Mouse (Mus musculus): Measurements from ENCODE around the gene Tnks1bp1.

The Tnks1bp1 gene

DNA sequence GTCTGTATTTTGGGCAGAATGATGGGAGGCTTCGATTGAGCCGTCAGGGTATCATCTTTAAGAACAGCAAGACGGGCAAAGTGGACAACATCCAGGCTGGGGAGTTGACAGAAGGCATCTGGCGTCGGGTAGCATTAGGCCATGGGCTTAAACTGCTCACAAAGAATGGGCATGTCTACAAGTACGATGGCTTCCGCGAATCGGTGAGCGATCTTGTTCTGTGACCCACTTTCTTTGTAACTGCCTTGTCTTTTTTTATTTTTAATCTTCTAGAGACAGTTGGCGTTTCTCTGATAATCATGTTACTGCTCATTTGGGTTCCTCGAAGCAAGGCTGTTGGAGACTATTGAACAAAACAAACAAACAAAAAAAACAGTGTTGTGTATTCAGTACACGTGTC, 9.5 kb upstream of the Tnks1bp1 start:
- DNase-seq (ENCODE audit: low spot score) = no peak

DNA sequence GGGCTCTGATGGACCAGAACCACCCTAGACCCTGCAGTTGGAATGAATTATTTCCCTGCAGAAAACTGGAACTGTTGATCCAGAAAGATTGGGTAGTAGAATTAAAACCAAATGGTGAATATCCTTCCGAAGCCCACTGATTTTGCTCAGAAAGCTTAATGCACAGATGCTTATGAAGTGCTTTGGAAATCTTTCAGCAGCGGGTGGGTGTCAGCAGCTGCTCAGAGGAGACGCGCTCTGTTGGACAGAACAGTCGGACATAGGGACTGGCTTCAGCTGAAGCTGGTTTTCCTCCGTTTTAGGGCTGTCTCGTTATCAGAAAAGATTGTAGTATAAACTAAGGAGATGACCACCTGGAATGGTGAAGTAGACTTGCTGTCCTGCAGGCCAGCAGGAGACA, 4.2 kb upstream of the Tnks1bp1 start:
- no peak for DNase-seq (ENCODE audit: low spot score)

DNA sequence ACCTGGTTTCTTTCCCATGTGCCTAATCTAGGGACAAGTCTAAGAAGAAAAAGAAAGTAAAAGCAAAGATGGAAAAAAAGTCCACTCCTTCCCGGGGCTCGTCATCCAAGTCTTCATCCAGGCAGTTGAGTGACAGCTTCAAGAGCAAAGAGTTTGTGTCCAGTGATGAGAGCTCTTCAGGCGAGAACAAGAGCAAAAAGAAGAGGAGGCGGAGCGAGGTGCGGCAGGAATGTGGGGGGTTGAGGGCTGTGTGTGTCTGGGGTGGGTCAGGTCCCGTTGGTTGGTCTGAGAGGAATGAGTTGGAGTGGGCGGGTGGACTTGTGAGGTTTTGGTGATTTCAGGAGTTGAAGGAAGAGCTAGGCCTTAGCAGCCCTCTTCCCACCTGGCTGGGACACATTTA, 1.6 kb upstream of the Tnks1bp1 start:
- DNase-seq (ENCODE audit: low spot score) = no peak

- no peak for DNase-seq (ENCODE audit: low spot score)
Observed at GRCm38 (mm10) chr2:85047081-85047480, 741 bp upstream of the Tnks1bp1 start.

GRCm38 (mm10) chr2:85048168-85048751, 438 bp downstream of the Tnks1bp1 start:
- DNase-seq (ENCODE audit: low spot score) = peak; percentile 65

DNA sequence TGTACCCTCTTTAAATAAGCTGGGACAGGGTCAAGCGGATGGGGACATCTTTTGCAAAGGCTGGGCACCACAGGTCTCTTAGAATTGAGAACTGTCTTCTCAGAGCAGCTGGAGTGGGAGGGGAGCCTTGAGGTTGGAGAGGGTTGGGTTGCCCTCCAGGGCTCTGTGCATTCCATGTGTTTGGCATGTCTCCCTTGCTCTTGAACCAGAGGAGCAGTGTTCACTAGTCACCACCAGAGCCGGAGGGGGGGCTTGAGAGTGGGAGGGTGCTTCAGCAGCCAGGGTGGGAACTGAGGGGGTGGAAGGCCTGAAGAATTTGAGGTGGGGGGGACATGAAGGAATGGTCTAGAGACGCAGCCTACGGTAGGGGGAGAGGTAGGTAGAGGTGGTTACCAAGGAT, 1.5 kb downstream of the Tnks1bp1 start:
- no peak for DNase-seq (ENCODE audit: low spot score)

GRCm38 (mm10) chr2:85050001-85050634, 2.3 kb downstream of the Tnks1bp1 start:
- peak; percentile 65 for DNase-seq (ENCODE audit: low spot score)

DNA sequence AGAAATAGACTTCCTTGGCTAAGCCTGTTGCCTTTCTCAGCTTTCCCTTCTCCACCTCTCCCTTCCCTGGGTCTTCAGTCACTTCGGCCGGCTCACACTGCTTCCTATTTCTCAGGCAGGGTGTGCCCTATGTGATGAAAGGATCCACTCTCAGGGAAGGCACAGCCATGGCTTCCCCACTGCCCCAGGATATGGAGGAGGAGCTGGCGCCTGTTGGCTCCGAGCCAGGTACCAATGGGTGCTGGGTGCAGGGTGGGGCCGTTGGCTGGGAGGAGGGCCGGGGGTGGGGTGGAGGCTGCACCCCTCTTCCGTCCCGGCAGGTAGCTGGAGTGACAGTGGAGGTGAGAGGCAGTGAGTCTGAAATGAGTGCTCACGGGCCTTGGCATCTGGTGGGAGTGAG, 2.9 kb downstream of the Tnks1bp1 start:
- no peak for DNase-seq (ENCODE audit: low spot score)

- DNase-seq (ENCODE audit: low spot score) = no peak
Observed at GRCm38 (mm10) chr2:85053192-85053816, 5.5 kb downstream of the Tnks1bp1 start.

DNA sequence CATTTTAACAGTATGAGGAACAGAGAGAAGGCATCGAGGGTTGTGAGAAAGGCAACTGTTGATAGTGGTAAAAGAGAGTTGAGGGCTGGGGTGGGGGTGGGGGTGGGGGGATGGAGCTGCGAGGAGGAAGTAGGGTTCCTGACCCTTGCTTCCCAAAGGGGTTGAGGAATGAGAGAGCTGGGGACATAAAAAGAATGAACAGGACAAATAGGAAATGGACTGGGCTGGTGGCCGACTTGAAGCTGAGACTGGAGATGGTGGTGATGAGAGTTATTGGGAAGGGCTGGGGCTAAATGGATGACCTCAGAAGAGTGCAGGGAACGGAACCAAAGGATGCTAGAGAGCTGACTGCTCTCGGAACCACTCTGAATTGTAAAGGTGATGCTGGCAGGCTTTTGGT, 8.9 kb downstream of the Tnks1bp1 start:
- no peak for DNase-seq (ENCODE audit: low spot score)

GRCm38 (mm10) chr2:85059677-85060076, 11.9 kb downstream of the Tnks1bp1 start:
- DNase-seq (ENCODE audit: low spot score) = no peak

DNA sequence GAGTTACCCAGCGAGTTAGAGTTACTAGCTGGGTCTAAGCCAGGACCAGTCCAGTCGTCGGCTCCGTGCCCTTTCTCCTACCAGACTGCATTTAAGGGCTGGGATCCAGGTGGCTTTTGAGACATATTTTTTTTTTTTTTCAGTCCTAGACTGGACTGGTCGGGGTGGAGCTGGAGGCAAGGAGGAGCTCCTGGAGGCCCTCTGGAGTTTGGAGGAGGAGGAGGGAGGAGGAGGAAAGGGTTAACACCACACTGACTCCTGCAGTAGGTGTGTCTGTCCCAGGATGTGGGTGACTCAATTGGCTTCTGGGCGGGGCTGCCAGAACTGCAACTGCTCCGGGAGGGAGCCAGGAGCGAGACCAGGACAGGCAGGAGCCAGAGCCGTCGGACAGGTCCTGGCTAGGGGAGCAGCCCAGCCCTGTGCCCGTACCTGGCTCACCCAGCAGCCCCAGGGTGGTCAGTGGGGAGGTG, 12.8 kb downstream of the Tnks1bp1 start:
- no peak for DNase-seq (ENCODE audit: low spot score)

- no peak for DNase-seq (ENCODE audit: low spot score)
Observed at GRCm38 (mm10) chr2:85061107-85061541, 13.3 kb downstream of the Tnks1bp1 start.

DNA sequence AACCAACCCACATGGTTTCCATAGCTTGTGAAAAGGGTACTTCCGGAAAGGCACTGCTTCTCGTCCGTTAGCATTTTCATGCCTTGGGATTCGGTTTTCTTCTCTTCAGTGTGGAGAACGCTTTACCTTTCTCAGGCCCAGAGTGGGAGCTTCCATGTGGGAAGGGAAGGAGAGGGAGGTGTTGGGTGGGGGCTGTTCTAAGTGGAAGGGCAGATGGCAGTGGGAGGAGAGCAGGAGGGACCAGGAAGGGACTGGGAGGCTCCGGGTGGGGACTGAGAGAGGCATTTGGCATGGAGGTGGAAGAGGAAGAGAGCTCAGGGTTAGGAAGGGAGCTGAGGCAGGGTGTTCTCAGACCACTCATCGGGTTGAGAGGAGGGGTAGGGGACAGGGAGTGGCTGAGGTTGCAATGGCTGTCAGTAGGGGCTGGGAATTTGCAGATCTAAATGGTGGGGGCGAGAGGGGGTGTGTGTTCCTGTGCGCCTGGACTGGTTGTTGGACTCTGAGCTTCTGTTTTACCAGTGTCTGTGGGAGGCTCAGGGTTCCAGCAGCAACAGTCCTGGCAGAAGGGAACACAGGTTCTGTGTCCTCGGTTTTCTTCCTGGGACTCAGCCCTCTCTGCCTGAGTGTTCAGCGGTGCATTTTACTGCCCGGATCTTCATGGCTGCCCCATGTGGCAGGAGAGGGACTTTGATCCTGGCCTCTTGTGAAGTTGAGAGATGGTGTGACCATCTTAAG, 17.5 kb downstream of the Tnks1bp1 start:
- DNase-seq (ENCODE audit: low spot score) = no peak

DNA sequence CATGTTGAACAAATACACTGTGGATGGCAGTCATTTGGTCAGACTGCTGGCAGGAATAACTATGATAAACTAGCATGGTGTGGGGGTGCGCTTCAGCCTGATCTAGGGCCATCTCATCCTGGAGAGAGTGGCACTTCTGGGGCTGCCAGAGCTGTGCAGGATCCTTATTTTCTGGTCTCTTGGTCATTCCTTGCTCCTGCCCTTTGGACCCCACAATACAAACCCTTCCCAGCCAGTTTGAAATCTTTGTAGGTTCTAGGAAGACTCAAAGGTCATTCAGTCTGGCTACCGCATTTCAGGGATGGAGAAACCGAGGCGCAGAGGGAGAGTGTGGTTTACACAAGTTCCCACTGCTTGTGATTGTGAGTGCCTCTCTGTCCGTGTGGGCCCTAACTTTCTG, 19.1 kb downstream of the Tnks1bp1 start:
- no peak for DNase-seq (ENCODE audit: low spot score)

DNA sequence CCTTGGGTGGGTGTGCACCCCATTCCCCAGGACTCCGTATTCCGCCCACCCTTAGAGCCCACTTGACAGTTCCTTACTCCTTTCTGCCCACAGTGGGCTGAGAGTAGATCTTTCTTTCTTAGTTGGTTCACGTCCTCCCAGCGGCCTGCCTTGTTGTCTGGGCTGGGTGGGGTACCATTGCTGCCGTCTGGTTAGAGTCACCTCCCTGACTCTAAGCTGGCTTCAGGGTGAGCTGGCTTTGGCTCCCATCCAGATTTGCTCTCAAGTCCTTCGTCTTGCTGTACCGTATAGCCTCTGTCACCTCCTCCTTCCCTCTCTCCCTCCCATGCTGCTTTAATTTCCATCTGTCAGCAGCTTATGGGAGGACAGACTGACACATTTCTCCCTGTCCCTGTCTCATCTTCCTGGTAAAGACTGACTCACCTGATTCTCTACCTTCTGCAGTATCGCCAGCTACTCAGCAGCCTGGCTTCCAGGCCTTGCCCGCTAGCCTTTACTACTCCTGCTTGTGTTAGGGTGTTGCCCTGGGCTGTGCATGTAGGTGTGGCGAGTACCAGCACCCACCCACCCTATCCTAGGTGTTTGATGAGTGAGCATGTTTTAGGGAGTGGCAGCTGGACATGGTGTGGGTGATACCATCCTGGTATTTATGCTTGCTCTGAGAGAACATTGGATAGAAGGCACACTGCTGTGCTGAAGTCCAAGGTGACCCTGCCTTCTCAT, 20.2 kb downstream of the Tnks1bp1 start:
- DNase-seq (ENCODE audit: low spot score) = no peak

DNA sequence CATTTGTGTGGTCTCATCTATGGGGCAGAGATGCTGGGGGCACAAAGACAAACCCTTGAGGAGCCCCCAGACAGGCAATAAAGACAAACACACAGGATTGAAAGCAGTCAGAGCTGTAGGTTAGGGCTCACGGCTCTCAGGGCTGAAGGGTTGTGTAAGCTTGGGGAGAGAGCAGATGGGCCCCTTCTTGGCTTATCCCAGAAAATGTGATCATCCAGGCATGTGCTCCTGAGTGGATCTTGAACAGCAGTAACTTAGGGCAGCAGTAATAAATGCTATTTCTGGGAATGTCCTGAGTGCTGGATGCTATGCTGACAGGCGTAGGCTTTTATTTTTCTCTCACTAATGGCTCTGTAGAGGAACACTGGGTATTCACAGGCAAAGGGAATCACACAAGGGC, 20.8 kb downstream of the Tnks1bp1 start:
- no peak for DNase-seq (ENCODE audit: low spot score)

- no peak for DNase-seq (ENCODE audit: low spot score)
Observed at GRCm38 (mm10) chr2:85070086-85070485, 22.3 kb downstream of the Tnks1bp1 start.

DNA sequence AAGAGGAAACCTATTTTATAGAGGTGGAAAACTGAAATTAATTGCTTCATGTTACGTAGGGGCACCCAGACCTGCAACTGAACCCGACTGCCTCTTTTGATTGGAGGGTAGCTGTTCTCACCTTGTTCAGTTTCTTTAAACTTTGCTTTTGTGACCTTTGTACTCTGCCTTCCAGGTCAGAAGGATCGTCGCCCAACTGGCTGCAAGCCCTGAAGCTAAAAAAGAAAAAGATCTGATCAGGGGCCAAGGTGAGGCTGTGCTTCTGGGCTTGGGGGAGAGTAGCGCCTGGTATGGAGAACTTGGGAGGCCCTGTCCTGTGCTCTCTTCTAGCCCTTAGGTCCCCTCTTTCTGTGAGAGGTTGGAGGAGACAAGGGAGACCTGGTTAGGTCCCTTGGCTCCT, 24.1 kb downstream of the Tnks1bp1 start:
- DNase-seq (ENCODE audit: low spot score) = no peak

GRCm38 (mm10) chr2:85073751-85074150, 25.9 kb downstream of the Tnks1bp1 start:
- no peak for DNase-seq (ENCODE audit: low spot score)

DNA sequence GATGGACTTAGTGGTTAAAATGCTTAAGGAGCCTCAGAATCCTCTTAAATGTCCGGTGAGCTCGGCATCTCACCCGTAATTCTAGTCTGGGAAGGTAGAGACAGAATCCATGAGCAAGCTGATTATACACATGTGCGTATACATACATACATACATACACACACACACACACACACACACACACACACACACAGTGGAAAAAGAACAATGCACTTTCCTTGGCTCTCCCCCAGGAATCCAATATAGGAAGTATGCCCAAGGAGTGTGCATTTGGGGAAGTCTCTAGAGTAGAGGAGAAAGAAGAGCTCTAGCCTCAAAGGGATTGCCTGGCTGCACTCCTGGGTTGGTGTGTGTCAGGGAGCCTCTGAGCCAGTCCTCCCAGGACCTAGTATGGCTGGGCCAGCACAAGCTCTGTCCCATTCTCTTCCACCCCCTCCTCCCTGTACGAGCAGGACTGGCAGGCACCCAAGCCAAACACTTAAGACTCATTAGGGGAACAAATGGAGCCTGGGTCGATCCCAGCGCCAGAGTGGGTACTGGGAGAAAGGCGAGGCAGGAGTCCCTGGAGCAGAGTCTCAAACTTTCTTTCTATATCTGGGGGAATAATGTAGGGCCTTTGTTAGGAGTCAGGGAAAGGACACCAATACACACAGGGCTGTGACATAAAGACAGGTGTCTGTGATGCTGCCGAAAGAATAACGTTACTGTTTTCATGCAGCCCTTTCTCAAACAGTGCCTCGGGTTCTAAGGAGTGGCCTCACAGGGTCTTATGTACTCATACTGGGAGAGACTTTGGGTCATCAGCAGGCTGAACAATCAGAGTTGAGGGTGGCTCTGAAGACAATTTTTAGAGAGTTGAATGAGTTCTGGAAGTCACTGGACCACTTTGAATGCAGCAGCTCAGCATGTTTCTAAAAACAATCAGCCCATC, 41.2 kb downstream of the Tnks1bp1 start:
- DNase-seq (ENCODE audit: low spot score) = no peak

Measured in ovary, postnatal 14 days (tissue).